Mouse (Mus musculus): ENCODE measurements around the gene Cnr2. TPM values are rescaled to one million over a fixed set of nuclear protein-coding genes. Genes with fewer than 3 reads are reported as not detected.

Gene Cnr2
- total RNA-seq, 2 experiments from 2014 or later, result 0.47 to 0.60 TPM

DNA sequence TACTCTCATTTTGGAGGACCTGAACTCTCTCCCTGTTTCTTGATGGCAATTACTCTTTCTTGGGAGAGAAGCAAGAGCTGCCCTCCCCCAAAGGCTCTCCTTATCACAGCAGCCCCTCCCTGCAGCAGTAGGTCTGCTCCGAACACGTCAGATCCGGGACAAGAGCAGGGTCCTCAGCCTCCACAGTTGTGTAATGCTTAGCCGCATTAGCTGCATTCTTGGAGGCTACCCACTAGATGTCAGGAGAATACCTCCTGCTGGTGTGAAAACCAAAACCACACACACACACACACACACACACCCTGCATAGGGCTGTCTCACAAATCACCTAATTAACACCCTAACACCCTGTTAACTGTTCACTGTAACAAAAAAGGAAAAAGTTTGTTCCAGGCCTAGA is 2.3 kb upstream of the Cnr2 start:
- intact Hi-C loops (cut with DNase I; ENCODE audit: low total_unique reads), result loop anchor here (5.0 kb wide), 1 partner anchor 39 kb away; no protein-coding TSS in a partner anchor
- no peak for DNase-seq

DNA sequence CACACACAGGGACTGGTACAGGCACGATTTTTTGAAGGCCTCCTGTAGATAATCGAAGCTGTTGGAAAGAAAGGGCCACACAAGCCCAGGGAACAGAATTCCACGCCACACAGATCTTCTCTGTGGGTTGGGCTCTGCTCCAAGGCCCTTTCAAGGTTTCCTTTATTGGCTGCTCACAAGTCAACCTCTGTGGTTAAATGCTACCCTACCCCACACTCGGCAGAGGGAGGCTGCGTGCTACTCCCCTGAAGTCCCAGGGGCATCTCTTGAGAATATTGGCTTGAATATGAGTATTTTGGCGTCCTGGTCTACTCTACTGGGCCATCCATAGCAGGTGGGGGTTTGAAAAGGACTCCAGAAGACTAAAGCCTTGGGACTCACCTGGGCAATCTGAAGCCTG is 963 bp downstream of the Cnr2 start:
- intact Hi-C loops (cut with DNase I; ENCODE audit: low total_unique reads), result no loop called here
- no peak for DNase-seq

DNA sequence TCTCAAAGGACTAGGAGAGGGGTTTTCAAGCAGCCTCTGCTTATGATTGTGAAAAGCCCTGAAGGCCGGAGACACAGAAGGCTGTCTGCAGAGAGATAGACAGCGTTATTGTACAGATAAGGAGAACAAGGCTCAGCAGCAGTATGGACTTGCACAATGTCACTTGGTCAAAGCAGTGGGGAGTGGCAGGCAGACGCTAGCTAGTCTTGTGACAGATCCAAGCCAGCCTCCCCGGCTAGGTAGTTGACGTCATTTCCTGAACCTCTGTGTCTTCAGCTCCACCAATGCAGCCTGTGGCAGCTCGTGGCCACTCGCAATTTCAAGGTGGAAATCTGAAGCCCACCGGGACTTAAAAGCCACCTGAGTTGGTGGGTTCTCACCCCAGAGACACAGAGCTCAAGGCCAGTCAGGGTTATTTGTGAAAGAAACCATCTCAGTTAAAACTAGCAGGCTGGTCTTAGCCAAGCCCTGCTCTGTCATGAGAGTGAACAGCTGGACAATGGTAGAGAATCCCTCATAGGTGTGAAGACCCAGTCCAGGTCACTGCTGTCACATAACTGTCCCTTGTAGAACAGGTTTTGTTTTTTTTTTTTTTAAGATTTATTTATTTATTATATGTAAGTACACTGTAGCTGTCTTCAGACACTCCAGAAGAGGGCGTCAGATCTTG is 3.3 kb downstream of the Cnr2 start:
- intact Hi-C loops (cut with DNase I; ENCODE audit: low total_unique reads), result no loop called here

DNA sequence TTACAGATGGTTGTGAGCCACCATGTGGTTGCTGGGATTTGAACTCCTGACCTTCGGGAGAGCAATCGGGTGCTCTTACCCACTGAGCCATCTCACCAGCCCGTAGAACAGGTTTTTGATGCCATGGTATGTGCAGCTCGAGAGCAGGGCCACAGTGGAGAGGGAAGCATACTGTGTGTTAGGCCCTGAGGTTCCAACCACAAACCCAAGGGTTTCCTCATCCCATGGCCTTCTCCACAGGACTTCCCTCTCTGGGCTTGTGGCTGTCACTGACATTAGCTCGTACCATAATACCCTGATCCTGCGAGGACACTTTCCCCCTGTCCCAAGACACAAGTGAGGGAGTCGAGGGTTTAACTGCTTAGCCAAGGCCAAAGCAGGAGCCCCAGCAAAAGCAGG is 3.9 kb downstream of the Cnr2 start:
- intact Hi-C loops (cut with DNase I; ENCODE audit: low total_unique reads), result no loop called here
- DNase-seq, result no peak

More for the DNA sequence above, 3.3 kb downstream of the Cnr2 start:
- no peak for DNase-seq

DNA sequence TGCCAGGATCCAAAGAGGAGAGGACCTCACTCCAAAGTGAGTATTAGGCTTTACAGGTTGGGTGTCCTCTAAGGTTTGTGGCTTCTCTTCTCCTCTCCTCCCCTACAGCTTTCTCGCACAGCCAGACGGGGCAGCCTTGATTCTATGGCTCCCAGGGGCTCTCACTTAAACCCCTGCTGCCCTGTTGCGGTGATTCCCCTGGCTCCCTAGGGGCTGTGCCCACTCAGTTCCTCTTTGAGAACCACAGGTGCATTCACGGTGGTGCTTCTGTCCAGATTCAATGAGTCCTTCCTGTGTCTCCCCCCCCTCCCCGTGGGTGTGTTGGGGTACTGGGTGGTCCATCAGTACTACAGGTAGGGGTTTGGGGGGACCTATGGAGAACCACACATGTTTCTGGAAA is 4.8 kb downstream of the Cnr2 start:
- no peak for DNase-seq

DNA sequence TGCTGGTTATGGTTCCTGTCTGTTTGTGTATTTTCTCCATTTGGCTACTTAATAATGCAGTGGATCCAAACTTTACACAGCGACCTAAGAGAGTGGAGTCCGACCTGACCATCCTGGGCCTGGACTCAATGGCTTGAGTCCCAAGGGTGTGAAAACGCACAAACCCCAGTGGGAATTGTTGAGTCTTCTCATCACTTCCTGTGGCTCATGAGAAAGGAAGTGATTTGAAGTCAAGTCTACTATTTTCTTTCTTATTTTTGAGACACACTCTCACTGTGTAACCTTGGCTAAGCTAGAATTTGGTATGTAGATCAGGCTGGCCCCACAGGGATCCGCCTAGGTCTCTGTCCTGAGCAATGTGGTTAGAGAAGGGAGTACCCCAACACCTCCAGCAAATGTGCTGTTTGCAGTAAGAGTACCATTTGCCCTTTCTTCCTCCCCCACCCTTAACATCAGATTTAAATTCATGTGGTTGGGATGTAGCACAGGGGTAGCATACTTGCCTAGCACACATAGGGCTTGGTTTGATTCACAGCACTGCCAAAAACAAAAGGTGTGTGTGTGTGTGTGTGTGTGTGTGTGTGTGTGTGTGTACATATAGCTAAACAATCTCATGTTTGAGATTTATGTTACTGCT is 7.5 kb downstream of the Cnr2 start:
- intact Hi-C loops (cut with DNase I; ENCODE audit: low total_unique reads), result no loop called here
- DNase-seq, result no peak

More for the DNA sequence above, 4.8 kb downstream of the Cnr2 start:
- intact Hi-C loops (cut with DNase I; ENCODE audit: low total_unique reads), result no loop called here

DNA sequence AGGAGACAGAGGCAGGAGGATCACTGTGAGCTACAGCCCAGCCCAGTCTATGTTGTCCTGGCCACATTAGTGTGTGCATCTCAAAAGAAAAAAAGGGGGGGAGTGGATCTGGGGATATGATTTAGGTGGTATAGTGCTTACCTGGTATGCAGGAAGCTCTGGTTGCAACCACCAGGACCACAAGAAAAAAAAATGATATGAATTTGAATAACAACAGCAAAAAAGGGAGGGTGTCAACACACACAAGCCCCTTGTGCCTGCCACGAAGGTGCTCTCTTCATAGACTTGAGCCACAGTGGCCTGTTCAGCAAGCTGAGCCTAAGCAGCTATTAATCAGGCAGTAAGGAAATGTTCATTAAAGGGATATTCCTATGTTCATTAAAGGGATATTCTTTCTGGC is 9.6 kb downstream of the Cnr2 start:
- intact Hi-C loops (cut with DNase I; ENCODE audit: low total_unique reads), result no loop called here
- DNase-seq, result no peak

DNA sequence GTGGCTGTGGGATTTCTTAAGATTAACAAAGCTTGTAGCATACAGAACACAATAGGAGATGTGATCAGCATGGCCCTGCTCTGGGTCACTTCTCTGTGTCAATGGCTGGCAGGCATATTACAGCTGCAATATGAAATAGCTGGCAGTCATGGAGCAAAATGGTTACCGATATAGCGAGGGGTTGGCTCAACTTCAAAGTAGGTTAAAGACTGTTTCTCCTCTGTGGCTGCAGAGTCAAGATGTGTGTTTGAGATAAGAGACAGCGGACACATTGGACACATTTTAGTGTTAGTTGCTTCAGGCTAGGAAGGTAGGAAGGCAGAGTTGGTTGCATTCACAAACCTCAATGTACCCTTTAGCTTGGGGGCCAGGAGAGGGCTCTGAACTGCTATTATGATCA is 11.4 kb downstream of the Cnr2 start:
- intact Hi-C loops (cut with DNase I; ENCODE audit: low total_unique reads), result no loop called here
- no peak for DNase-seq

DNA sequence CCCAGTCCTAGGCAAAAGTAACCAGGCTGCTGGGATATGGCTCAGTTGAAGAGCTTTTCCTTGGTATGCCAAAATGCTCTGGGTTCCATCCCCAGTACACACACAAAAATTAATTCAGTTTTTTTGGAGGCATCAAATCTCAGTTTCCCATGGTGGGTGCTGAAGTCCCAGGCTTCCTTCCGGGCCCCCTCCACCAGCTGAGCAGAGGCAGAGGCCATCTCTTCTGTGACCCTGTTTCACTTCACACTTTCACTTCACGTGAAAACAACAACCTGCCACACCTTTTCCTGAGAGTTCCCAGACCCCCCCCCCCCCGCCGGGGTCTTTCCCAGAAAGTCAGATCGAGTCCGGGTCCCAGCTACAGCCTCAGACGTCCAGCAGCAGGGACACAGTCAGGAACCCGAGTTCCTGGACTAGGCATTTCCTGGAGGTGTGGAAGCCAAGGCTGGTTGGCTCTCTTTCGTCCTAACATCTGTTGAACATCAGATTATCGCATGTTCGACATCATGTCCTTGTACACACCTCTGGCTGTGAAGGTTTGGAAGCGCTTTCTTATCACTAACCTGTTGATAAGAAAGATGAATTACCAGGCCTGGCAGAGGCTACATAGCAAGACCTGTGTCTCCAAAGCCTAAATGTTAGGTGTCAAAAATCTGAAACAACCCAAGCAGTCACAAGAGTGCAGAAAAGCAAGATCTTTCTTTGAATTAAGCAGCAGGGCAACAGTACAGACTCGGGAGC is 14.3 kb downstream of the Cnr2 start:
- intact Hi-C loops (cut with DNase I; ENCODE audit: low total_unique reads), result no loop called here
- no peak for DNase-seq

DNA sequence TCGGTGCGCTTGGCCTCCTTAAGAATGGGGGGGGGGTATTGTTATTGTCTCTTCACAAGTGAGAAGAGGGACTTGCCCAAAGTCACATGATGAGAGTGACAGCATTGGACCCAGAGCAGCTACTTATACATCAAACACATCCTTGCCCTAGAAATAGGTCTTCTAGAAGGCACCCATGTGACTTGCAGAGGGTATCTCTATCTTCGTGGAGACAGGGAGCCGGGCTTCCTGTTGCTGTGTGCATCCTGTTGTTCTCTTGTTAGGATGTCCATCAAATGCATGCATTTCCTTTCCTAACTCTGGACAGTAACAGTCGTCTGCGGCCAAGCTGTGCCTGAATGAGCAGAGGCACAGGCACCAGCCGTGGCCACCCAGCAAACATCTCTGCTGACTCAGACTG is 16.3 kb downstream of the Cnr2 start:
- intact Hi-C loops (cut with DNase I; ENCODE audit: low total_unique reads), result no loop called here

DNA sequence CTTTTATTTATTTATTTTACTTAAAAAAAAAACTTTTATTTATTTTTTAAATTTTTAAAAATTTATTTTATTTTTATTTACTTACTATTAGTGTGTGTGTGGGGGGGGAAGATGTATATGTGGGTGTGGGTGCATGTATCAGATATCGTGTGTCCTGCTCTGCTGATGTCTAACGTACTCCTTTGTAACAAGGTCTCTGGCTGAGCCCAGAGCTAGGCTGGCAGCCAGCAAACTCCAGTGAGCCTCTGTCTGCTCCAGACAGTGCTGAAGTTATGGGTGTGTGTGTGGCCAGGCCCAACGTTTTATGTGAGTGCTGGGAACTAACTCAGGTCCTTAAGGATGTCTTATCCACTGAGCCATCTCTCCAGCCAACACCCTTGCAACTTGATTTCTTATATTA is 17.0 kb downstream of the Cnr2 start:
- intact Hi-C loops (cut with DNase I; ENCODE audit: low total_unique reads), result no loop called here

More for the DNA sequence above, 16.3 kb downstream of the Cnr2 start:
- DNase-seq, result no peak

DNA sequence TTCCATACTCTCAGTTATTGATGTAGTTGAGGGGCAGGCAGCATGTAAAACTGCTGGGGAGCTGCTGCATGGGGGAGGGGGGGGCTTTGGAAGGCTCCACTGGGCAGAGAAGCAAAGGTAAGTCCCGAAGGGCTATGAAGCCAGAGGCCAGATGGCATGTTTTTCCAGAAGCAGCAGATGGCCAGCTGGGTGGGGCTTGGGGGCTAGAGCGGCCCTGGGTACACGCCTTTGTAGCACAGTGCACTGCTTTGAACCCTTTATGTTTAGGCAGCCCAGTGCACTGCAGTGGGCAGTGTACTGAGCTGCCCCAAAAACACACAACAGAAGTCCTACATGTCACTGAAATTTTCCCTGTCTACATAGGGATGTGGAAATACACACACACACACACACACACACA is 17.6 kb downstream of the Cnr2 start:
- intact Hi-C loops (cut with DNase I; ENCODE audit: low total_unique reads), result no loop called here
- no peak for DNase-seq

More for the DNA sequence above, 17.0 kb downstream of the Cnr2 start:
- DNase-seq, result no peak

DNA sequence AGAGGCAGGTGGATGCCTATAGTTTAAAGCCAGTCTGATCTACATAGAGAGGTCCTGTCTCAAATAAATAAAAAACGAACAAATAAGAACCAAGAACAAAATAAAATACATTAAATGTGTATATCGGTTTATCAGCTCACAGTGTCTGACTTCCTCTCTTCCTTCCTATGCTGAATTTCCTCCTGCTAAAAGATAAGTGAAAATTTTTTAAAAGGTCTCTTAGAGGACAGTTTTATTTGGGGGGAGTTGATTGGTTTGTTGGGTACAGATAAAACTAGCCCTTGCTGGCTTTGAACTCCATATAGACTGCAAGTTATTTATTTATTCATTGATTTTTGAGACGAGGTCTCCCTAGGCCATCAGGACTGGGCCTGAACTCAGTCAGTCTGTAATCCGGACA is 18.2 kb downstream of the Cnr2 start:
- no peak for DNase-seq
- intact Hi-C loops (cut with DNase I; ENCODE audit: low total_unique reads), result no loop called here

DNA sequence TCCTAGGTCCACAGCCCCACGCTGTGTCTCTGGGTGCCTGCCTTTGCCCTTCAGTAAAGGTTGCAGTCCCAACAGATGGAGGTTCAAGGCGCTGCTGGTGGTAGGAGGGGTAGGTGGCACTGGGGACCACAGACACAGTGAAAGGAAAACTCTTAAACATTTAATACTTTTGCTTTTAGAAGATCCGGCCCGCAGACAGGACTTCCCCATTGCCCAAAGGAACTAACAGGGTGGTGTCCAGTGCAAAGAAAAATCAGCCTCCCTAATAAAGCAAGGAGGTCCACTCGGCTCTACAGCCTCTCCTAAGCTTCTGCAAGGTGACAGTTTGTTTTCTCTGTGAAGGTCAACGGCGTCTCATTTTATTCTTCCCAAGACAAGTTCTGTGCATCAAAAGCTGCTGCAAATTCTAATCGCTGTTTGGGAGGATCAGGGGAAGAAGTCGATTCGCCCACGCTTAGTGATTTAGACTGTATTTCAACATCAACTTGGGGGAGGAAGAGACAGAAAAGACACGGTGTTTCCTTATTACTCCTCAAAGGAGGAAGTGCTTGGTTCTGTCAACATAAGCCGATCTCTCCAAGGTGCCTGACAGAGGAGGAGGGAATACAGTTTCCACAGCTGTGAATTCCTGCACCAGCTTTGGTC is 23.6 kb downstream of the Cnr2 start:
- DNase-seq, result no peak
- intact Hi-C loops (cut with DNase I; ENCODE audit: low total_unique reads), result no loop called here

DNA sequence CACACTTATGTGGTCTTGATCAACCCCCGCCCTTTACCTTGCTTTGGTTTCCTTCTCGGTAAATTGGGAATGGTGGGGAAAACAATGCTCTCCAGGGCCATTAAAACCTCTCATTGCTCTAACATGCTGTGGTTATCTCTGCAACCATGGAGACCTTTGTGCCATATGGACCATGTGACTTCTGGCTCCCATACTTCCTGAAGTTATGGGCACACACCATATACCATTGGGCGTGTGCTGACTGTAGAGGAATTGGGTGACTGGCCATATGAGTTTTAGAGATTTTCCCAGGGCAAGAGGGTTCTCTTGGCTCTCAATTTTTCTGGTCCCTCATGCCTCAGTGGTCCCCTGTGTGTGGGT is 24.1 kb downstream of the Cnr2 start:
- intact Hi-C loops (cut with DNase I; ENCODE audit: low total_unique reads), result no loop called here
- no peak for DNase-seq

DNA sequence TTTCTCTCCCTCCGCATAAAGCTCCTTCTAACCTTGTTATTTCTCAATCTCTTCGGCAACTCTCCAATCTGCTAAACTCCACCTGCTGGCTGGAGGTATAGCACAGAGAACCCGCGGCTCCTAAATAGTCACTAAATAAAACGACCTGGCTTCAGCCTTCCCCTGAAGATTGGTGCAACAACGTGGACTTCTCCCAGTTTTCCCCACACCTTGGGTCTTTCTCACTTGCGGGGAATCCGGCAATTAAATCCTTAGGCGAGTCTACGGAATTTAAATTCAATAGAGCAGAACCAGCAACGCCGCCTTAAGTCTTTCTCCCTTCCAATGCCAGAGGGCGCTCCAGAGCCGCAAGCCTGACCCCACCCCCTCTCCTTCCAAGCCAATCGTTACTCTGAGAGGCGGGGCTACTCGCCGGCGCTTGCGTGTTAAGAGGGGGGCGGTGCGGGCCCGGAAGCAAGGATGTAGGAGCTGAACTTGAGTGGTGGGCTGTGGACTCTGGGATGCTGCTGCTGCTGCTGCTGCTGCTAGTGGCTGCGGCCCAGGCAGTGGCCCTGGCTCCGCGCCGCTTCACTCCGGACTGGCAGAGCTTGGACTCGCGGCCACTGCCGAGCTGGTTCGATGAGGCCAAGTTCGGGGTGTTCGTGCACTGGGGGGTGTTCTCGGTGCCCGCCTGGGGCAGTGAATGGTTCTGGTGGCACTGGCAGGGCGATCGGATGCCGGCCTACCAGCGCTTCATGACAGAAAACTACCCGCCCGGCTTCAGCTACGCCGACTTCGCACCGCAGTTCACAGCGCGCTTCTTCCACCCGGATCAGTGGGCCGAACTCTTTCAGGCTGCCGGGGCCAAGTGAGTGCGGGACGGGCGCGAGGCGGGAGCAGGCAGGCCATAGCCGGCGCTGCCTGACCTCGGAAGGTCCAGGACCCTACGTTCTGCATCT is 25.4 kb downstream of the Cnr2 start, which contains the start of gene Fuca1:
Gene Fuca1 (plus strand): TSS at position 432 of the 938 bp plus-strand sequence.
- DNase-seq, result peak; percentile 94
- intact Hi-C loops (cut with DNase I; ENCODE audit: low total_unique reads), result no loop called here

DNA sequence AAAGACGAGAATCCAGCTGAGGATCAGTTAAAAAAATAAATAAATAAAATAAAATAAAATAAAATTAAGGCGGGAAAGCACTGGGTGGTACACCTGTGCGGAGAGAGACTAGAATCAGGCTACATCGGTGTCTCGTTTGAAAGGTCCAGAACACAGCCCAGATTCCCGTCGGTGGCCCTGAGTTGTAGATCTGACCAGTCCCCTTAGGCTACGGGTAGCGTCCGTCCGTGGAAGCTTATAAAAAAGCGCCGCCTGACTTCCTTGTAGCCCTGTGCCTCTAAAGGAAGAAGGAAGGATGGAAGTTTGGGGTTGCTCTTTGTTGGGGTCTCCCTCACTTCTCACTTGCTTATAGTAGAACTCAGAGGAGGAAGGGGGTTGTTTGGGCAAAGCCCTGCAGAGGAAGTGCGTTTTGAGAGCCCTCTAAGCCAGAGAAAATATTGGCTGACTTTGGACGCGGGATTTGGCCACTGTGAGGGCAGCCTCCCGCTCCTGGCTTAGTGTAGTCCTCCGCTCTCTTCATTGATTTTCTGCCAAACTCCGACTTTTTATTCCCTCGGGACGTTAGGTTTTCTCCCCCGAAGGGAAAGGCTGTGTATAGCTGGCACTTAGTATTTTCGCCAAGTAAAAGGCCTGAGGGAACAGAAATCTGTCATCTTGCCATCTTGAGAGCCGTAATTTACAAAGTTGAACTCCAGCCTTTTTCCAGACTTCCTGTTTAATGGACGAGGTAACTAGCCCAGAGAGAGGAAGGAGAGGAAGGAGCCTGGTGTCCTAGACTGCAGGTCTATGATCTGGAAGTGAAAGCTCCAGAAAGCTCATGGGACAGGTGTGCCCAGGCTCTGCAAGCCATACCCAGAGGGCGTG is 26.3 kb downstream of the Cnr2 start:
- intact Hi-C loops (cut with DNase I; ENCODE audit: low total_unique reads), result no loop called here
- no peak for DNase-seq

DNA sequence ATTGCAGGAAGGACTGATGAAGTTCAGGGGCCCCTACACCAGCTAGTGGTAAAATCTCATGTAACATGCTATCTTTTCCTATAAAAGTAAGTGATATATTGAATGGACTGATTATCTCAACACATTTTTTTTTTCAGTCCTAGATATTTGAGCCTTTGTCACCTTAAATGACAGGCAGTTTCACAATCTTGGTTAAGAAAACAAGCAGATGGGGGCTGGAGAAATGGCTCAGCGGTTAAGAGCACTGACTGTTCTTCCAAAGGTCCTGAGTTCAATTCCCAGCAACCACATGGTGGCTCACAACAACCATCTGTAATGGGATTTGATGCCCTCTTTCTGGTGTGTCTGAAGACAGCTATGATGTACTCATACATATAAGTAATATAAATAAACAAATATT is 27.0 kb downstream of the Cnr2 start:
- no peak for DNase-seq
- intact Hi-C loops (cut with DNase I; ENCODE audit: low total_unique reads), result no loop called here
